Mouse (Mus musculus) thymus, adult 2 months (tissue): ENCODE measurements around the gene Pld4. TPM values are rescaled to one million over a fixed set of nuclear protein-coding genes. Genes with fewer than 3 reads are reported as not detected.

ENCODE experiments used
- DNase-seq: peaks from one replicate; pipeline ENCODE4 v3.0.0; 2021
- H3K27ac ChIP-seq: fragments of 200-500 bp; 2 replicates; pipeline ENCODE4 v1.5.1; 2012; ENCODE audit warnings: low read length, control low read depth; ENCODE audit not compliant: control insufficient read depth, insufficient read depth
- H3K27me3 ChIP-seq: fragments of 200-500 bp; 2 replicates; pipeline ENCODE4 v1.6.1; 2012; ENCODE audit warnings: mild to moderate bottlenecking, low read length, moderate library complexity, mixed read lengths; ENCODE audit not compliant: control insufficient read depth, insufficient read depth
- H3K36me3 ChIP-seq: fragments of 200-500 bp; 2 replicates; pipeline ENCODE4 v1.6.1; 2012; ENCODE audit warnings: mild to moderate bottlenecking, low read length, moderate library complexity; ENCODE audit not compliant: control insufficient read depth, insufficient read depth
- H3K4me1 ChIP-seq: fragments of 200-500 bp; replicated peaks from 2 replicates; pipeline ENCODE4 v1.6.1; 2012; ENCODE audit warnings: low read length; ENCODE audit not compliant: control insufficient read depth, insufficient read depth
- H3K4me3 ChIP-seq: fragments of 200-500 bp; 2 replicates; pipeline ENCODE4 v1.5.1; 2012; ENCODE audit warnings: mild to moderate bottlenecking, low read length, control low read depth, moderate library complexity; ENCODE audit not compliant: control insufficient read depth, insufficient read depth
- CTCF ChIP-seq: fragments of 200-500 bp; IDR thresholded peaks from 2 replicates; pipeline ENCODE4 v1.5.1; 2012; ENCODE audit warnings: mild to moderate bottlenecking, control low read depth, low read length, moderate library complexity, borderline replicate concordance; ENCODE audit not compliant: control insufficient read depth, poor library complexity, insufficient read depth; ENCODE audit errors: extremely low read depth
- POLR2A ChIP-seq: fragments of 200-500 bp; IDR thresholded peaks from 2 replicates; pipeline ENCODE4 v1.6.1; 2012; ENCODE audit warnings: mild to moderate bottlenecking, low read length, control low read depth, moderate library complexity; ENCODE audit not compliant: control insufficient read depth, poor library complexity, insufficient read depth; ENCODE audit errors: extremely low read depth
- WGBS: fragments of 180-500 bp; shearing (Covaris S2); methylation state at CpG from one replicate; pipeline ENCODE4 v1.1.7; 2018; 5-methylcytosine and 5-hydroxymethylcytosine counted together
- polyA plus RNA-seq: library from polyadenylated mRNA; depleted of rRNA; stranded (reverse); fragments of >200 nt; gene quantifications from 2 replicates; pipeline ENCODE4 v1.2.3, GENCODE M21; 2012

Gene Pld4
- polyA plus RNA-seq, 1 experiment = 99.8 TPM

DNA sequence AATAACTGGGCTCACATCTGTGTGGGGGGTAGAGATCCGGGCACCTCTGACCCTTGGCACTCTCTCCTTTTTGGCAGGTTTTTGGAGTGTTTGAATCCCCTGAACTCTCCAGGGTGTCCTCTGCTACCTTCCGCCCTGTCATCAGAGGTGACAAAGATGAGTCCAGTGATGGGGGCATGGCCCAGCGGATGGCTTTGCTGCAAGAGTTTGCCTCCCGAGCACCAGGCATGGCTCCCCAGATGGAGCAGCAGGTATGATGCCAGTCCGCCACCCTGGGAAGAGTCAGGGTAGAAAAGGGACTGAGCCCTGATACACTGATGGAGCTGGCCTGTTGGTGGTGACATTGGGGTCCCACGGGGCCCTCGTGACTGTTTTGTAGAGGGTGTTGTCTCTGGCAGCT, 23.4 kb upstream of the Pld4 start:
- TF ChIP-seq CTCF (no peak), POLR2A (no peak)
- no peaks in the 10 kb centered on the region for H3K27me3 ChIP-seq
- H3K36me3 ChIP-seq = no peaks in the 10 kb centered on the region
- no peaks in the 10 kb centered on the region for H3K4me1 ChIP-seq
- DNase-seq = no peak
- H3K27ac ChIP-seq = no peak overlapping the region
- no peak overlapping the region for H3K4me3 ChIP-seq
- 95% methylated on average over 7 of the region's 7 CpGs for WGBS

GRCm38 (mm10) chr12:112737761-112738160, 22.7 kb upstream of the Pld4 start:
- Histone ChIP-seq H3K4me1 (no peaks in the 10 kb centered on the region), H3K4me3 (no peak overlapping the region), H3K36me3 (no peaks in the 10 kb centered on the region), H3K27me3 (no peaks in the 10 kb centered on the region), H3K27ac (no peak overlapping the region)
- WGBS = 97% methylated on average over 14 of the region's 14 CpGs
- no peak for DNase-seq
- TF ChIP-seq POLR2A (no peak), CTCF (no peak)

GRCm38 (mm10) chr12:112738281-112739022, 22.0 kb upstream of the Pld4 start:
- H3K27me3 ChIP-seq = no peaks in the 10 kb centered on the region
- H3K4me1 ChIP-seq = no peaks in the 10 kb centered on the region
- no peak for TF ChIP-seq POLR2A
- no peak for TF ChIP-seq CTCF
- WGBS = 95% methylated on average over 31 of the region's 31 CpGs
- no peaks in the 10 kb centered on the region for H3K36me3 ChIP-seq
- DNase-seq = no peak
- H3K4me3 ChIP-seq = no peak overlapping the region
- no peak overlapping the region for H3K27ac ChIP-seq

DNA sequence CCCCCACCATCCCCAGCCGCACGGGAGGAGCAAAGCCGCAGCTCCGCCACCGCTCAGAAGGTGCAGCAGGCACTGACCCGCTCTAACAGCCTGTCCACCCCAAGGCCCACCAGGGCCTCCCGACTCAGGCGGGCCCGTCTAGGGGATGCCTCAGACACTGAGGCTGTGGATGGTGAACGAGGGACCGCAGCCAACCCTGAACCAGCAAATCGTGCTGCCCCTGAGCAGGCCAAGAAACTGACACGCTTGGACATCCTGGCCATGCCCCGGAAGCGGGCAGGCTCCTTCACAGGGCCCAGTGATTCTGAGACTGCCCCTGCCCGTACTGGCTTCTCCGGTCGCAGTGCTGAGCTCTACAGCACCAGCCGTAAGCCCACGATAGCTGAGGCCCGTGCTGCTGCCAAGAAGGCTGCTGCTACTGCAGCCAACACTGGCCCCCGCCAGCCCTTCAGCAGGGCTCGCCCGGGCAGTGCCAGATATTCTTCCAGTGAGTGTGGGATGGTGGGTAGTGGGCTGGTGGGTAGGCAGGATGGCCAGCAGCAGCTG, 21.4 kb upstream of the Pld4 start:
- DNase-seq = no peak
- no peaks in the 10 kb centered on the region for H3K36me3 ChIP-seq

GRCm38 (mm10) chr12:112742768-112743167, 17.7 kb upstream of the Pld4 start:
- Histone ChIP-seq H3K36me3 (no peaks in the 10 kb centered on the region), H3K27me3 (no peaks in the 10 kb centered on the region), H3K27ac (no peak overlapping the region), H3K4me1 (peaks cover 17% of the 10 kb centered on the region), H3K4me3 (no peak overlapping the region)
- 71% methylated on average over 6 of the region's 6 CpGs for WGBS
- no peak for DNase-seq
- TF ChIP-seq POLR2A (no peak), CTCF (no peak)

More for the DNA sequence above, 21.4 kb upstream of the Pld4 start:
- 96% methylated on average over 24 of the region's 24 CpGs for WGBS
- Histone ChIP-seq H3K27me3 (no peaks in the 10 kb centered on the region), H3K27ac (no peak overlapping the region), H3K4me1 (no peaks in the 10 kb centered on the region), H3K4me3 (no peak overlapping the region)
- TF ChIP-seq POLR2A (no peak), CTCF (no peak)

DNA sequence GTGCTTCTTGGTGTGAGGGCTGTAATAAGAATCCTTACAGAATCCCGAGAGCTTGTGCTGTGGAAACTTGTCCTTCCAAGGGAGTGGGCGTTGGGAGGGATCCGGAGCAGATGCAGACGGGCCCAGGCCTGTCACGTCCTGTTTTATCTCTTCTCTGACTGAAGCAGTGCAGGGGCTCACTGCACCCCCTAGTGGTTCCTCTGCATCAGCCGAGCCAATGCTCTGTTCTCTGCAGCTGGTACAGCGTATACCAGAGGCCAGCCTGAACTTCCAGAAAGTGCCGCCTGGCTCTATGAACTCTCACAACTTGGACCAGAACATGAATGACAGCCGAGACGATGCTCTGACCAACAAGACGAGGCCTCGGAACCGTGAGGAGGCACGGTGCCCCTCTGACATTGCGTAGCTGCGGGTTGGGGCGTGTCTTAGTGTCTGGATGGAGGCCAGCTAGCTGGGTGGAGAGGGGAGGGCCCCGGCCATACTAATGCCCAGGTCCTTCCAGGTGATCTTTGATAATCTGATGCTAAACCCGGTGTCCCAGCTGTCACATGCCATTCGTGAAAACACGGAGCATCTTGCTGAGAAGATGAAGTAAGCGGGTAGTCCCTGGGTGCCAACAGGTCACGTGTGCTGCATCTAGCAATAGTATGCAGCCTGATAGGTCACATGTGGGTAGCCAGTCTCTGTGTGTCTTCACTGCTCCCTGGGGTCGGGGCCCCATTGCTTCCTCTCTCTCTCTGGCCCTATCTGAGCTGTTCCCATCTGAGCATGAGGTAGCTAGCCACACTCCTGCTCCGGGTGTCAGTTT, 17.1 kb upstream of the Pld4 start:
- Histone ChIP-seq H3K36me3 (no peaks in the 10 kb centered on the region), H3K27me3 (no peaks in the 10 kb centered on the region), H3K4me1 (peaks cover 17% of the 10 kb centered on the region), H3K27ac (no peak overlapping the region), H3K4me3 (no peak overlapping the region)
- 42% methylated on average over 25 of the region's 25 CpGs for WGBS
- TF ChIP-seq CTCF (peak; percentile 89; the same call in 1 of the 2 replicates), POLR2A (no peak)
- peak; percentile 86 for DNase-seq

DNA sequence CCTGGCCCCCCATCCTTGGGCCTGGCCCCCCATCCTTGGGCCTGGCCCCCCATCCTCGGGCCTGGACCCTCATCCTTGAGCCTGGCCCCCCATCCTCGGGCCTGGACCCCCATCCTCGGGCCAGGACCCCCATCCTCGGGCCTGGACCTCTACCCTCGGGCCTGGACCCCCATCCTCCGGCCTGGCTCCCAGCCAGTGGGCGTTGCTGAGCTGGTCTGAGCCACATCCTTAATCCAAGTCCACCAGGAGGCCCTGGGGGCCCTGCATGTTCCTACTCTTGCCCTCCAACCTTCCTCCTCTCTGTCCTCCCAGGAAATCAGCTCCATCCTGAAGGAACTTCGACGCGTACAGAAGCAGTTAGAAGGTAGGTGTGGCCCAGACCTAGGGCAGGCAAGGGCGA, 16.2 kb upstream of the Pld4 start:
- H3K27me3 ChIP-seq = no peaks in the 10 kb centered on the region
- no peaks in the 10 kb centered on the region for H3K36me3 ChIP-seq
- no peak overlapping the region for H3K27ac ChIP-seq
- TF ChIP-seq POLR2A (no peak), CTCF (no peak)
- WGBS = 94% methylated on average over 11 of the region's 11 CpGs
- H3K4me3 ChIP-seq = no peak overlapping the region
- DNase-seq = no peak
- H3K4me1 ChIP-seq = peaks cover 17% of the 10 kb centered on the region
